Mouse (Mus musculus) heart, postnatal 0 days (tissue): ENCODE results near the gene Hoxc9.

Experiments
- CTCF ChIP-seq: IDR thresholded peaks from 2 replicates; pipeline ENCODE4 v1.5.1; 2016; ENCODE audit warnings: antibody characterized with exemption, control low read depth, low read depth
- EP300 ChIP-seq: IDR thresholded peaks from 2 replicates; pipeline ENCODE4 v1.6.1; 2016; ENCODE audit warnings: antibody characterized with exemption, low read depth

DNA sequence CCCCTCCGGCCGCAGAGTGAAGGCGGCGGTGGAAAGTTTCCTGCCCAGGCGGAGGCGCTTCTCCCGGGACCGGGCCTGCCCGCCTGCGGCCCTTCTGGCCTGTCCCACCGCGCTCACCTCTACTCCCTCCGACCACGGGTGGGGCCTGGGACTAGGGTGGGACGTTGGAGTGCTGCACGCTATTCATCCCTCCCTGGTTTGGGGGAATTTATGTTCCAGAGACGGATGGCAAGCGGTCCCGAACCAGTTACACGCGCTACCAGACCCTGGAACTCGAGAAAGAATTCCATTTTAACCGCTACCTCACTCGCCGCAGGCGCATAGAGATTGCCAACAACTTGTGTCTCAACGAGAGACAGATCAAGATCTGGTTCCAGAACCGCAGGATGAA, 38.8 kb downstream of the Hoxc9 start:
- TF ChIP-seq CTCF (no peak), EP300 (no peak)
